Mouse (Mus musculus): ENCODE data around the gene Gm3409.
"Not testable (repeated sequence)": the region's sequence is repeated elsewhere in the genome, so short reads cannot be mapped to it uniquely, and the experiment has no call there.

Gm3409 gene

DNA sequence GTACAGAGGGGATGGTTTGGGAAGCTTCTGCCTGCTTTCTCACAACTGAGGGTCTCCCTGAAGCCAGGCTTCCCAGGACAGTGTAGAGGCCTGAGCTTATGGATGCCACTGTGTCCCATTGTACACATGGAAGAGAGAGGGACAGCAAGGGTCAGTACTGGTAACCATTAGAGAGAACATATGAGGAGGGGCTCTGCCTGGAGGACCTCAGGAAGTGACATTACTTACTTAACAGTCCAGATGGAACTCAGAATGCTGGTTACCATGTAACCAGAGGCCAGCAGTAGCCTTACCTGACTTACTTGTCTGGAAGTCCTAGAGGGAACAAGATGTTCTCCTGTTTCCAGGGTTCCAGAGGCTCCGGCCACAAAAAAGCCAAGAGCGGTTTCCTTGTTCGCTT is at the start of gene Gm3409:
Gene Gm3409 (plus strand): TSS at position 301 of the 400 bp plus-strand sequence.
- DNase-seq = not testable (repeated sequence)

DNA sequence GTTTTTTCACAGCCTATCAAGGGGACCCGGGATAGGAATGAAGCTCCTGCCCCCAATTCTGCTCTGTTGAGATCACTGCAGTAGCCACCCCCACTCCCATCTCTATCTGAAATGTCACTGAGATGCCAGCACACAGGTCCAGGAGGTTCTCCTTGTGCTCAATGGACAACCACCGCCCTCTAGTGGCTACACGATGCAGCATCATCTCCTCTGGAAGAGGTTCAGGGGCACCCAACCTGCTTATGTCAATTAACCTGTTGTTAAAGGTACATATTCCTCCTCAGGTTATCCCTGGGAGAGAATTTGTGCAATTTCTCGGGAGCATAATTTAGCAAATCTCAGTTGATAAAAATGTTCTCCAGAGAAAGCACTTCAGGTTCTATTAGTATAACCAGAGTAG is 48.5 kb upstream of the Gm3409 start:
- peak; percentile 19 to 23 for DNase-seq

DNA sequence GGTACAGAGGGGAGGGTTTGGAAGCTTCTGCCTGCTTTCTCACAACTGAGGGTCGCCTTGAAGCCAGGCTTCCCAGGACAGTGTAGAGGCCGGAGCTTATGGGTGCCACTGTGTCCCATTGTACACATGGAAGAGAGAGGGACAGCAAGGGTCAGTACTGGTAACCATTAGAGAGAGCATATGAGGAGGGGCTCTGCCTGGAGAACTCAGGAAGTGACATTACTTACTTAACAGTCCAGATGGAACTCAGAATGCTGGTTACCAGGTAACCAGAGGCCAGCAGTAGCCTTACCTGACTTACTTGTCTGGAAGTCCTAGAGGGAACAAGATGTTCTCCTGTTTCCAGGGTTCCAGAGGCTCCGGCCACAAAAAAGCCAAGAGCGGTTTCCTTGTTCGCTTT is 46.4 kb upstream of the Gm3409 start, which contains the start of gene Gm6370:
Gene Gm6370 (plus strand): TSS at position 301 of the 400 bp plus-strand sequence.
- not testable (repeated sequence) for DNase-seq

GRCm38 (mm10) chr5:146502099-146502498 is 35.3 kb upstream of the Gm3409 start, which contains the start of gene 4930449I24Rik:
Gene 4930449I24Rik, plus strand, starts transcription at chr5:146502399.
- DNase-seq = not testable (repeated sequence)

GRCm38 (mm10) chr5:146513823-146514222 is 23.6 kb upstream of the Gm3409 start, which contains the start of gene Gm3402:
Gene Gm3402, plus strand, starts transcription at chr5:146514123.
- DNase-seq = not testable (repeated sequence)

DNA sequence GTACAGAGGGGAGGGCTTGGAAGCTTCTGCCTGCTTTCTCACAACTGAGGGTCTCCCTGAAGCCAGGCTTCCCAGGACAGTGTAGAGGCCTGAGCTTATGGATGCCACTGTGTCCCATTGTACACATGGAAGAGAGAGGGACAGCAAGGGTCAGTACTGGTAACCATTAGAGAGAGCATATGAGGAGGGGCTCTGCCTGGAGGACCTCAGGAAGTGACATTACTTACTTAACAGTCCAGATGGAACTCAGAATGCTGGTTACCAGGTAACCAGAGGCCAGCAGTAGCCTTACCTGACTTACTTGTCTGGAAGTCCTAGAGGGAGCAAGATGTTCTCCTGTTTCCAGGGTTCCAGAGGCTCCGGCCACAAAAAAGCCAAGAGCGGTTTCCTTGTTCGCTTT is 11.9 kb upstream of the Gm3409 start, which contains the start of gene Gm3404:
Gene Gm3404 (plus strand): TSS at position 301 of the 400 bp plus-strand sequence.
- not testable (repeated sequence) for DNase-seq

DNA sequence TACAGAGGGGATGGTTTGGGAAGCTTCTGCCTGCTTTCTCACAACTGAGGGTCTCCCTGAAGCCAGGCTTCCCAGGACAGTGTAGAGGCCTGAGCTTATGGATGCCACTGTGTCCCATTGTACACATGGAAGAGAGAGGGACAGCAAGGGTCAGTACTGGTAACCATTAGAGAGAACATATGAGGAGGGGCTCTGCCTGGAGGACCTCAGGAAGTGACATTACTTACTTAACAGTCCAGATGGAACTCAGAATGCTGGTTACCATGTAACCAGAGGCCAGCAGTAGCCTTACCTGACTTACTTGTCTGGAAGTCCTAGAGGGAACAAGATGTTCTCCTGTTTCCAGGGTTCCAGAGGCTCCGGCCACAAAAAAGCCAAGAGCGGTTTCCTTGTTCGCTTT is 18.4 kb downstream of the Gm3409 start, which contains the start of gene Gm3415:
Gene Gm3415 (plus strand): TSS at position 301 of the 400 bp plus-strand sequence.
- DNase-seq = not testable (repeated sequence)

GRCm38 (mm10) chr5:146564259-146564658 is 26.8 kb downstream of the Gm3409 start:
- no peak for DNase-seq

GRCm38 (mm10) chr5:146567054-146567453 is 29.6 kb downstream of the Gm3409 start:
- DNase-seq = peak; percentile 23 to 32

DNA sequence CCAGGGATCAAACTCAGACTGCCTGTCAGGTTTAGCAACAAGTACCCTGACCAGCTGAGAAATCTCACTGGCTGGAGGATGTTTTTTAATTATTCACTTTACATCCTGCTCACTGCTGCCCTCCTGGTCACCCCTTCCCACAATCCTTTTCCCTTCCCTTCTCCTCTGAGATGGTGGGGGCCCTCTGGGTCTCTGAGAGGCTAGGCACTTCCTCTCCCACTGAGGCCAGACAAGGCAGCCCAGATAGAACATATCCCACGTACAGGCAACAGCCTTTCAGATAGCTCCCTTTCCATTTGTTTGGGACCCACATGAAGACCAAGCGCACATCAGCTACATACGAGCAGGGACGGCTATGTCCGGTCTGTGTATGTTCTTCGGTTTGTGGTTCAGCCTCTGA is 32.7 kb downstream of the Gm3409 start:
- DNase-seq = not testable (repeated sequence)

DNA sequence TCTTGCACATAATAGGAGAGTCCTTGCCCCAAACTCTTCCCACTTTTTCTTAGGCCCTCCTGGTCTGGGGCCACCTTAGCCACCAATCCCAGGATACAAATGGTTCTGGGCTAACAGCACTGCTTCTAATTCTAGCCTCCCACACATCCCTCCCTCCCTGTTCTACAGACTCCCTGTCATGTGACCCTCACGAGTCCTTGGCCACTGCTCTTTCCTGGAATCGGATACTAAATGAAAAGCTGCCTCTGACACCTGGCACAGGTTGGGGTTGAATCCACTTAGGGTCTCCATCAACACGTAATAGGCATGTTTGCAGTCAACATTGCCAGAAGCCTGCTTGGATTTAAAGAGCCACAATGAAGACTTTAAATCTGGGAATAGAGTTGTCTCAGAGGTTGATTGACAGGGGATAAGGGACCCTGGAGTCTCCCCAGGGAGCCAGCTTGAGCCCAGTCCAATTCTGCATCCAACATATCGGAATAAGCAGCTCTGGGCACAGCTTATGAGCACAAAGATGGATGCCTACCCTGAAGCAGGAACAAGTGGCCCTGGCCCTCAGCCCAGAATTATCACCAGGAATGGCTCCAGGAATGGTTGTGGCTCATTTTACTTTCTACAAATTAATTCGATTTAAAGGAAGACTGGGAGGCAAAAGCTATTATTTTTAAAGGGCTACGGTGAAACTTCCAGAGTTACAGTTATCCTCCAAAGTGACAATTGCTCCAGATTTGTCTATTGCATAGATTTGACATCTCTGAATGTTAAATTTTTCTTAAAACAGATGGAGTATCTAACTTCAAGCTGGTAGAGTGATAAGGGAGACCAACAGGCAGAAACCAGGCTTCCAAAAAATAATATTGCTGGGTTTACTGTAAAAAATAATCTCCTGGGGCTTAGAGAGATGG is 34.6 kb downstream of the Gm3409 start:
- not testable (repeated sequence) for DNase-seq

- not testable (repeated sequence) for DNase-seq
These were observed 35.2 kb downstream of the Gm3409 start for GRCm38 (mm10) chr5:146572735-146573042.

DNA sequence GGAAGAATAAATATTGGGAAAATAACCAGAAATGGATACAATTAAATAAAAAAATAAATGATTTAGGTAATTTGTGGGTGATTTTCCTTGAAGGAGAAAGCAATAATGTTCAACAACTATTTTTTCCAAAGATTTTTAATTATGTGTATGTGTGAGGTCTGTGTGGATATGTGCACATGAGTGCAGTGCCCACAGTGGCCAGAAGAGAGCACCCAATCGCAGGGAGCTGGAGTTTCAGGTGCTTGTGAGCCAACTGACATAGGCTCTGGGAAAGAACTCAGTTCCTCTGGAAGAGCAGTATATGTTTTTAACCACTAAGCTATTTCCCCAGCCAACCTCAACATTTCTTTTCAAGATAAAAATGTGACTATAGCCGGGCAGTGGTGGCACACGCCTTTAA is 39.2 kb downstream of the Gm3409 start:
- DNase-seq = no peak

DNA sequence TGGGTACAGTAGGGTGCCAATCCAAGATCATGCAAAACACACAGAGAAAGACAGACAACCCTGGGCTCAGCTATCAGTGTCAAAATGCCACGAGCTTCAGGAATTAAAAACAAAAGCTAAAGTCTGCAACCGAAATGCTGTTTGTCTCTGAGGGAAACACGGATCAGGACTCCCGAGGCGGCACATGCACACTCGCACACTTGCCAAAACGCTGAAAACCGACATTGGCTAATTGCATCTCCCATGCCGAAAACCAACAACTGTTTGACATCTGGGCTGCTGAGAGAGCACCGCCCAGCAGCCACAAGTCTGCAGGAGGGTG is 46.7 kb downstream of the Gm3409 start:
- no peak for DNase-seq

GRCm38 (mm10) chr5:146584478-146585306 is 47.2 kb downstream of the Gm3409 start, which contains the start of gene Gpr12:
Gene Gpr12, minus strand, starts transcription at chr5:146585239.
- DNase-seq = no peak

- DNase-seq = no peak
These were observed 47.8 kb downstream of the Gm3409 start for GRCm38 (mm10) chr5:146585307-146585651.

DNA sequence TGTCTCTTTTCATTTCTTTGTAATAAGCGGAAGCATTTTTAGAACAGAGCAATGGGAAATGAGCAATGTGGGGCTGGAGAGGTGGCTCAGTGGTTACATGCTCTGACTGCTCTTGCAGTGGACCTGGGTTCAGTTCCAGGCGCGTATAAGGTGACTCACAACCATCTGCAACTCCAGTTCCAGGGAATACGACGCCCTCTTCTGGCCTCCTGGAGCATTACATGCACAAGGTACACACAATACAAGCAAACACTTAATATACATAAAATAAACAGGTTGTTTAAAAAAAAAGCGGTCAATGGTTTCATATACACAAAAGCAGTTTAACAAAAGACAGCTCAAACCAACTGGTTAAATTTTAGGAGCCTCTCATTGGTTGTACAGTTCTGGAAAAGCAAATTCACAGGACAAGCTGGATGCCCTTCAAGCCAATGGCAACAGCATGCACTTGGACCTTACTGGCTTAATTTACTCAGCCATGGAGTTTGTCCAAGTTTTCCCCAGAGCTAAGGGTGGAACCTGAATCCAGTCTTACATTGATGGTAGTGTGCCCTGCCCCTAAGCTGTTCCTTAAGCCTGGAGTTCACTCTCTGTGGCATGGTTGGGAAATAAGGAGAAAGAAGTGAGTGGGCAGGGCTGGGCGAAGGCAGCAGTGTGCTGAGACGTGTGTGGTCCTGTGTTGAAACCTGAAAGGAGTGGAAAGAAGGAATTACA is 49.1 kb downstream of the Gm3409 start:
- no peak for DNase-seq
